Mouse (Mus musculus) hindbrain, embryonic 15.5 days (tissue): Measurements from ENCODE around the gene Fxn. TPM values are rescaled to one million over a fixed set of nuclear protein-coding genes. Genes with fewer than 3 reads are reported as not detected.

Experiments used
- ATAC-seq: fragments of 200-750 bp; cut with Nextera tagmentation; 2 replicates; pipeline ENCODE4 v1.8.0; 2017; ENCODE audit warnings: low read depth, moderate number of reproducible peaks, moderate TSS enrichment; ENCODE audit not compliant: low FRiP score
- H3K27ac ChIP-seq: fragments of 300-500 bp; sonication (generic); replicated peaks from 2 replicates; pipeline ENCODE4 v1.5.1; 2015; ENCODE audit warnings: mild to moderate bottlenecking, inconsistent platforms
- H3K27me3 ChIP-seq: fragments of 300-500 bp; sonication (generic); 2 replicates; pipeline ENCODE4 v1.6.1; 2015; ENCODE audit warnings: control low read depth, inconsistent platforms
- H3K36me3 ChIP-seq: fragments of 300-500 bp; sonication (generic); 2 replicates; pipeline ENCODE4 v1.6.1; 2015; ENCODE audit warnings: control low read depth, inconsistent platforms
- H3K4me1 ChIP-seq: fragments of 300-500 bp; sonication (generic); replicated peaks from 2 replicates; pipeline ENCODE4 v1.6.1; 2015; ENCODE audit warnings: control low read depth, inconsistent platforms
- H3K4me2 ChIP-seq: fragments of 300-500 bp; sonication (generic); 2 replicates; pipeline ENCODE4 v1.6.1; 2015; ENCODE audit warnings: moderate library complexity, mild to moderate bottlenecking, inconsistent platforms
- H3K4me3 ChIP-seq: fragments of 300-500 bp; sonication (generic); 2 replicates; pipeline ENCODE4 v1.5.1; 2015; ENCODE audit warnings: mild to moderate bottlenecking, inconsistent platforms
- H3K9ac ChIP-seq: fragments of 300-500 bp; sonication (generic); 2 replicates; pipeline ENCODE4 v1.6.1; 2015; ENCODE audit warnings: inconsistent platforms
- H3K9me3 ChIP-seq: fragments of 300-500 bp; sonication (generic); 2 replicates; pipeline ENCODE4 v1.6.1; 2016; ENCODE audit warnings: control low read depth, inconsistent platforms
- WGBS: fragments of 180-500 bp; shearing (Covaris S2); methylation state at CpG from one replicate; pipeline ENCODE4 v1.1.7; 2015; 5-methylcytosine and 5-hydroxymethylcytosine counted together
- polyA plus RNA-seq: library from polyadenylated mRNA; unstranded; fragments of >200 nt; fragmentation: Nextera tagmentation; extraction: Ambion mirVana; gene quantifications from 2 replicates; pipeline ENCODE4 v1.2.1, GENCODE M21; 2015

The Fxn gene
- polyA plus RNA-seq, 1 experiment from 2014 or later: 40.6 TPM

- no peak overlapping the region for H3K4me2 ChIP-seq
- peaks cover 7% of the 10 kb centered on the region for H3K4me1 ChIP-seq
- no peak for ATAC-seq
- H3K27me3 ChIP-seq: no peaks in the 10 kb centered on the region
- H3K27ac ChIP-seq: no peak overlapping the region
- H3K36me3 ChIP-seq: no peaks in the 10 kb centered on the region
- no peak overlapping the region for H3K9ac ChIP-seq
- no peak overlapping the region for H3K4me3 ChIP-seq
- H3K9me3 ChIP-seq: no peaks in the 10 kb centered on the region
- WGBS: 56% methylated on average over 4 of the region's 4 CpGs
These were observed 3.8 kb upstream of the Fxn start for GRCm38 (mm10) chr19:24284187-24284586.

DNA sequence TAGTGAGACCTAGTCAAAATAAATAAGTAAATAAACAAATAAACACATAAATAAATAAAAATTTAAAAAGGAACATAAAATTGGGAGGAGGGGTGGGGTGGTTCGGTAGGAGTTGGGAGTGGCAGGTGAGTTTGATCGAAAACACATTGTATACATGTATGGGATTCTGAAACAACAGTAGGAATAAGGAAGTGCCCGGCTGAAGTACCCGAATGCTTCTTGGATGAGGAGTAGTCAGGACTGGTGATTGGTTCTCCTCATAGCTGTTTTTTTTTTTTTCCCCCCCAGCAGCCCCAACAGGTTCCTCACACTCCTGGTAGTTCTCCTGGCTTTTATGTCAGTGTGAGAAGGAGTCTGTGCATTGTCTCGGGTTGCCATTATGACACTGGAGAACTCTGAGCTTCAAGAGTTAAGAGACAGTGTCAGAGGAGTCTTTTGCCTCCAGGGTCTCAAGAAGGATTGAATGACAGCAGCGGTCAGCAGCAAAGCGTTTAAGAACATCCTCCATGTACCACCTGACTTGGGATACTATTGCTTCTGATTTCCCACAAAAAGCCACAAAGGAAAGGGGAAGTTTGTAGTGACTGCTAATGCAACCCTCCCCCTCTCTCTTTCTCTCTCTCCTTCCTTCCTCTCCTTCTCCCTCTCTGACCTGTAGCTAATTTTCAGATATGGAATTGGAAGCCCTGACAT is 1.0 kb upstream of the Fxn start:
- no peak for ATAC-seq
- Histone ChIP-seq H3K4me1 (peaks cover 10% of the 10 kb centered on the region), H3K4me2 (peak overlapping the region; percentile 77), H3K9me3 (no peaks in the 10 kb centered on the region), H3K9ac (no peak overlapping the region), H3K27ac (no peak overlapping the region), H3K27me3 (no peaks in the 10 kb centered on the region), H3K4me3 (peak overlapping the region; percentile 64), H3K36me3 (no peaks in the 10 kb centered on the region)
- 64% methylated on average over 7 of the region's 7 CpGs for WGBS

DNA sequence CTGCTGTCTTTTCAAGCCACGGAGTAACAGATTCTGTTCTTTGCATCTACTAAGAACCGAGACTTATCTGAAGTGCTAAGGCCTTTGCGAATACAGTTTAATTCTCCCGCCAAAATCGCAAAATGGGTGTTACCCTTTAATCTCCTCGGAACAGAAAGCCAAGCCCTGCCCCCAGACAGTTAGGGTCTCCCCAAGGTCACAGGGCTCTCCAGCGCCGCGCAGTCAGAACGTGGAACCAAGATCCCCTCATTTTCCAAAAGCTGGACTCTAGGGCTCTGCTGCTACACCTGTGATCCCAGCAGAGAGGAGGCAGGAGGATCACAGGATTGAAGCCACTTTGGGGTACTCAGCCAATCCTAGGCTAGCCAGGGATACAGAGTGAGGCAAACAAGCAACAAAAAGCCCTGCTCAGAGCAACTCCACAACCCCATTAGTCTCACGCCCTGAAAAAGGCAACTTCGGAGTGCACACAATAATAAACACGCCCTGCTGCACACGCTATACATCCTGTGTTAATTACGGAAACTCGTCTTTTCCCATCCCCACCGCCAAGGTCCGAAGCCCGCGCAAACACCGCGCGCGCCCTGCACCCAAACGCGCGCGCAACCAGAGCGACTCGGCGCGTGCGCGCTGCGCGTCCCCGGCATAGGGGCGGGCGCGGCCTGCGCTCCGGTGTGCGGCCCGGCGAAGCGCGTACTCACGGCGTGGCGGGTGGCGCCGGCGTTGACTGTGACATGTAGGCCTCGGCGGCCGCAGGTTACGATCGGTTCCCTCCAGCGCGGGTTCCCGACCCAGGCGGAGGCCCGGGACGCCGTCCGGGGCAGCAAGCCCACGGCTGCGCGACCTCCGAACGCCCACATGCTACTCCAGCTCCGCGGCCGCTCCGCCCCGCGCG is 452 bp downstream of the Fxn start:
- no peaks in the 10 kb centered on the region for H3K9me3 ChIP-seq
- H3K4me3 ChIP-seq: peak overlapping the region; percentile 64
- no peaks in the 10 kb centered on the region for H3K36me3 ChIP-seq
- peak overlapping the region; percentile 77 for H3K4me2 ChIP-seq
- ATAC-seq: peak; percentile 77
- H3K27me3 ChIP-seq: no peaks in the 10 kb centered on the region
- H3K4me1 ChIP-seq: peaks cover 10% of the 10 kb centered on the region
- H3K27ac ChIP-seq: peak overlapping the region; percentile 90
- peak overlapping the region; percentile 61 for H3K9ac ChIP-seq
- WGBS: under 1% methylated on average over 66 of the region's 78 CpGs

DNA sequence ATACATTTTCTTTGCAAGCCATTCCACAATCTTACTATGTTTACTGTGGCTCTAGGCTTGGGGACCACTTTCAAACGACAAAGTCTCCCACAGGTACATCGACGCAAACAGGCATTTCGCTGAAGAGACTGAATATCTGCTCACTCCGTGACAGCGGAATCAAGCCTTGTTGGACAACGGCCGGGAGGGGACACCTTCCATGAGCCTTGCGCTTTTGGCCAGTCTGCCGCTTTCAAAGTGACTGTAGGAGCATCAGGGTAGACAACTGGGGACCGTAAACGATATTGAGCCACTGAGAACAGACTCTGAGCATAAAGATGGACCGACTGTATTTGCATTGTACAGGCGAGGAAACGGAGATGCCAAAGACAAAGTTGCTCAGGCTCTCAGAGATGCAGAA is 1.5 kb downstream of the Fxn start:
- H3K27ac ChIP-seq: no peak overlapping the region
- H3K4me3 ChIP-seq: peak overlapping the region; percentile 64; the same call in 1 of the 2 replicates
- ATAC-seq: no peak
- peaks cover 10% of the 10 kb centered on the region for H3K4me1 ChIP-seq
- H3K9ac ChIP-seq: no peak overlapping the region
- WGBS: 87% methylated on average over 15 of the region's 15 CpGs
- H3K27me3 ChIP-seq: no peaks in the 10 kb centered on the region
- peak overlapping the region; percentile 77 for H3K4me2 ChIP-seq
- no peaks in the 10 kb centered on the region for H3K9me3 ChIP-seq
- H3K36me3 ChIP-seq: no peaks in the 10 kb centered on the region

DNA sequence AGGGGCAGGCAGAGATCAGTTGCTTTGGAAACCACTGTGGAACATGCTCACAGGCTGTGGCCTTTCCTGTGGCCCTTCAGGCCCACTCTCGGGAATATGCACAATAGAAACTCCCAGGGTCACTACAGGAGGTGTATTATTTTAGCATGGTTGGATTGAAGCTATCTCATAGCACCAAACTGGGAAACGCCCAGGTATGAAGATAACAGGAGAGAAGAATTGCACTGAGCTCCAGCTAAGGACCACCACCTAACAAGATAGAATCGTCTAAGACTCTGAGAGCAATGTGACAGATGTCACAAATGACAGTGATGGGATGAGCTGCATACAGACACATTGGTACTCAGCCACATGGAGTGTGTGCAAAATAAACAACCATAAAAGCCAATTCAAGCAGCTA is 6.1 kb downstream of the Fxn start:
- H3K9me3 ChIP-seq: no peaks in the 10 kb centered on the region
- ATAC-seq: no peak
- H3K36me3 ChIP-seq: no peaks in the 10 kb centered on the region
- 68% methylated on average over 3 of the region's 3 CpGs for WGBS
- H3K27me3 ChIP-seq: no peaks in the 10 kb centered on the region
- H3K4me3 ChIP-seq: no peak overlapping the region
- H3K4me2 ChIP-seq: no peak overlapping the region
- no peak overlapping the region for H3K27ac ChIP-seq
- H3K4me1 ChIP-seq: peaks cover 12% of the 10 kb centered on the region
- no peak overlapping the region for H3K9ac ChIP-seq

- peak overlapping the region; percentile 38 for H3K4me2 ChIP-seq
- H3K27me3 ChIP-seq: no peaks in the 10 kb centered on the region
- WGBS: 48% methylated on average over 16 of the region's 16 CpGs
- H3K4me3 ChIP-seq: no peak overlapping the region
- peaks cover 8% of the 10 kb centered on the region for H3K4me1 ChIP-seq
- ATAC-seq: peak; percentile 86
- no peak overlapping the region for H3K27ac ChIP-seq
- no peaks in the 10 kb centered on the region for H3K9me3 ChIP-seq
- no peaks in the 10 kb centered on the region for H3K36me3 ChIP-seq
- no peak overlapping the region for H3K9ac ChIP-seq
These were observed 8.5 kb downstream of the Fxn start for GRCm38 (mm10) chr19:24271746-24272426.

DNA sequence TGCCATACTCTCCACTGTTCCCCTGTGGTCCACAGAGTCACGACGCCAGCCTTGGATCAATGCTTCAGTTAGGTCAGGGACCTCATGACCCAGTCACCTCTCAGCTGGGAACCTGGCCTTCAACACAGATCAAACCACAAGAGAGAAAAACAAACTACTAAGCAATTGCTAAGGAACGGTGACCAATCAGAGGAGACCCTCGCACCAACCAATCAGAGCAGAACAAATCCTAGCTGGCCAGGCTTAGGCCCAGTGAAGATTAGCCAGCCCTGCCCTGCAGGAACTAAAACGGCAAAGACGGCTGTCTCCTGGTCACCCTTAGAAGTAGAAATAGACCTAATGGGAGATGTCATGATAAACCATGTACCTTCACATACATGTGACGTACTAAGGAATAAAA is 9.1 kb downstream of the Fxn start:
- 41% methylated on average over 7 of the region's 7 CpGs for WGBS
- Histone ChIP-seq H3K4me2 (peak overlapping the region; percentile 38), H3K9me3 (no peaks in the 10 kb centered on the region), H3K27ac (no peak overlapping the region), H3K4me1 (peaks cover 8% of the 10 kb centered on the region), H3K9ac (no peak overlapping the region), H3K4me3 (no peak overlapping the region), H3K36me3 (no peaks in the 10 kb centered on the region), H3K27me3 (no peaks in the 10 kb centered on the region)
- peak; percentile 73 for ATAC-seq

DNA sequence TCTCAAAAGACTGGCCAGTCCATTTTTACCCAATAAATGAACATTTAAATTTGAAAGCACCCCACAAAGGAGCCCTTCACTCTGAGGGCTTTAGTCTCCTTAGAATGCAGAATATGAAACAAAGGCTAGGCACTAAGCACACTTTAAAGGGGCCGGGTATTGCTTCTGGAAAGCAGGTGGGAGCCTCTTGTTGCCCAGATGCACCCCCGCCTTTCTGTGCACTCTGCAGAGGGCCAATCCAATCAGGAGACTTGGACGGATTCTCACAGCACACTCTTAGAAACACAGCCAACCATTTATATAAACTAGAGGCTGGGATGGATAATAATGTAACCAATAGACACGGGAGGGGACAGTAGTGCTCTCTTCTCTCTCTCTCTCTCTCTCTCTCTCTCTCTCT is 11.9 kb downstream of the Fxn start:
- Histone ChIP-seq H3K4me1 (peaks cover 8% of the 10 kb centered on the region), H3K27ac (no peak overlapping the region), H3K9me3 (no peaks in the 10 kb centered on the region), H3K4me3 (no peak overlapping the region), H3K9ac (no peak overlapping the region), H3K4me2 (no peak overlapping the region), H3K27me3 (no peaks in the 10 kb centered on the region), H3K36me3 (peaks cover 4% of the 10 kb centered on the region; the same call in 1 of the 2 replicates)
- 36% methylated on average over 4 of the region's 4 CpGs for WGBS
- ATAC-seq: no peak

DNA sequence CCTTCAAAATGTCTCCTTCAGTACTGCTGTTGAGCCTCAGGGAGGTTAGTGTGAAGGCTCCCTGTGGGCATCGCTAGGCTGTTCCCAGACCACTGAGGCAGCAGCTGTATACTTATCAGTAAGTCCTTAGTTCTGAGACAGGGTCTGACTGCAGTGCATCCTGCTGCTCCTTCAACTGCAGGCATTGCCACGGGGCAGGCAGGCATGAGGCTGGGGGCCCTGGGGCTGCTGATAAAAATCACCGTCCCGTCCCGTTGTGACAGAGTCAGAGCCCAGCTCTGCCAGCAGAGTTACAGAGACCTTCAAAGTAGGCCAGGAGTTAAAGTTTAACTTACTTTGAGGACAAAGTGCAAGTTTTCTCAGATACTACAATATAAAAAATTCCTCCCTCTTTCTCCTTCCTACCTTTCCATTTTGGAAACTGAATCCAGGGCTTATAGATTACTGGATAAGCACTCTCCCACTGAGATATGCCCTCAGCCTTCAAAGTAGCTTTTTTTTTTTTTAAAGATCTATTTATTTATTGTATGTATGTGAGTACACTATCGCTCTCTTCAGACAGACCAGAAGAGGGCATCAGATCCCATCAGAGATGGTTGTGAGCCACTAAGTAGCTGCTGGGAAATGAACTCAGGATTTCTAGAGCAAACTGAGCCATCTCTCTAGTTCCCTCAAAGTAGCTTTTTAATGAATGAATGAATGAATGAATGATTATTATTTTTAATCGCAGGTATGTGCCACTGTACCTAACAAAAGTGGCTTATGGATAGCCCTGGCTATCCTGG is 14.2 kb downstream of the Fxn start:
- Histone ChIP-seq H3K9me3 (no peaks in the 10 kb centered on the region), H3K27me3 (no peaks in the 10 kb centered on the region), H3K9ac (no peak overlapping the region), H3K27ac (no peak overlapping the region), H3K4me2 (no peak overlapping the region), H3K4me3 (no peak overlapping the region), H3K4me1 (peaks cover 3% of the 10 kb centered on the region), H3K36me3 (peaks cover 4% of the 10 kb centered on the region; the same call in 1 of the 2 replicates)
- ATAC-seq: no peak
- 81% methylated on average over 7 of the region's 7 CpGs for WGBS

GRCm38 (mm10) chr19:24264991-24265390 is 15.4 kb downstream of the Fxn start:
- WGBS: 49% methylated on average over 7 of the region's 7 CpGs
- no peak overlapping the region for H3K9ac ChIP-seq
- no peak overlapping the region for H3K4me2 ChIP-seq
- no peak overlapping the region for H3K27ac ChIP-seq
- H3K4me3 ChIP-seq: no peak overlapping the region
- no peaks in the 10 kb centered on the region for H3K27me3 ChIP-seq
- H3K36me3 ChIP-seq: peaks cover 4% of the 10 kb centered on the region; the same call in 1 of the 2 replicates
- ATAC-seq: 0 out of 2 replicates have a peak, but pooled peaks have one; percentile 54
- H3K4me1 ChIP-seq: no peaks in the 10 kb centered on the region
- no peaks in the 10 kb centered on the region for H3K9me3 ChIP-seq

GRCm38 (mm10) chr19:24262736-24263135 is 17.7 kb downstream of the Fxn start:
- ATAC-seq: no peak
- H3K9ac ChIP-seq: no peak overlapping the region
- no peaks in the 10 kb centered on the region for H3K4me1 ChIP-seq
- no peak overlapping the region for H3K4me2 ChIP-seq
- peaks cover 4% of the 10 kb centered on the region; the same call in 1 of the 2 replicates for H3K36me3 ChIP-seq
- H3K27ac ChIP-seq: no peak overlapping the region
- H3K9me3 ChIP-seq: no peaks in the 10 kb centered on the region
- no peak overlapping the region for H3K4me3 ChIP-seq
- WGBS: 90% methylated on average over 14 of the region's 14 CpGs
- H3K27me3 ChIP-seq: no peaks in the 10 kb centered on the region
